Mouse (Mus musculus) G1E (cell line): ENCODE measurements around the gene Mcm6. TPM values are rescaled to one million over a fixed set of nuclear protein-coding genes. Genes with fewer than 3 reads are reported as not detected.
"Not testable (repeated sequence)": the region's sequence is repeated elsewhere in the genome, so short reads cannot be mapped to it uniquely, and the experiment has no call there.

Source experiments
- ATAC-seq: 2 replicates; pipeline ENCODE4 v1.8.0; 2016; ENCODE audit warnings: mild to moderate bottlenecking; ENCODE audit not compliant: insufficient number of reproducible peaks, poor library complexity, low FRiP score, severe bottlenecking; ENCODE audit errors: extremely low read depth
- DNase-seq: peaks from one replicate; pipeline ENCODE4 v3.0.0; 2012; ENCODE audit warnings: low spot score
- H3K27me3 ChIP-seq: 2 replicates; pipeline ENCODE4 v1.6.1; 2012; ENCODE audit warnings: mild to moderate bottlenecking, low read length, inconsistent platforms; ENCODE audit not compliant: insufficient read depth
- H3K36me3 ChIP-seq: replicated peaks from 2 replicates; pipeline ENCODE3; 2012; ENCODE audit warnings: mild to moderate bottlenecking, inconsistent platforms
- H3K4me1 ChIP-seq: 2 replicates; pipeline ENCODE4 v1.6.1; 2012; ENCODE audit warnings: low read depth, low read length, inconsistent platforms, mixed read lengths; ENCODE audit not compliant: insufficient read depth
- H3K4me3 ChIP-seq: 2 replicates; pipeline ENCODE4 v1.5.1; 2012; ENCODE audit warnings: low read depth, mild to moderate bottlenecking, inconsistent platforms, low read length, moderate library complexity, mixed read lengths
- H3K9me3 ChIP-seq: replicated peaks from 2 replicates; pipeline ENCODE4 v1.6.1; 2012; ENCODE audit warnings: inconsistent platforms
- CTCF ChIP-seq: IDR thresholded peaks from 2 replicates; pipeline ENCODE4 v1.5.1; 2012; ENCODE audit warnings: low read depth, low read length, inconsistent platforms, mixed read lengths
- GATA1 ChIP-seq: IDR thresholded peaks from 2 replicates; pipeline ENCODE4 v1.6.1; 2012; ENCODE audit warnings: borderline replicate concordance, low read length, inconsistent platforms, mixed read lengths
- GATA2 ChIP-seq: IDR thresholded peaks from 2 replicates; pipeline ENCODE4 v1.6.1; 2012; ENCODE audit warnings: low read depth, low read length, inconsistent platforms, borderline replicate concordance
- POLR2AphosphoS5 ChIP-seq: IDR thresholded peaks from 2 replicates; pipeline ENCODE4 v1.6.1; 2012; ENCODE audit warnings: low read depth, low read length, inconsistent platforms; ENCODE audit not compliant: insufficient replicate concordance
- TAL1 ChIP-seq: conservative IDR thresholded peaks from 2 replicates; pipeline ENCODE4 v1.6.1; 2012; ENCODE audit warnings: low read depth, low read length, inconsistent platforms, mixed read lengths
- polyA plus RNA-seq: library from polyadenylated mRNA; stranded (reverse); fragments of >175 nt; gene quantifications from 2 replicates; pipeline ENCODE4 v1.2.3, GENCODE M21; 2012
- total RNA-seq, 2 experiments: library from RNA; stranded (forward) in 1 of 2; stranded (reverse) in 1 of 2; fragments of 200-1000 nt in 1 of 2; fragments of >200 nt in 1 of 2; fragmentation: Nextera tagmentation in 1 of 2; gene quantifications; 2 replicates each; pipeline ENCODE4 v1.2.3; 2014 to 2017

Gene Mcm6
- total and polyA plus RNA-seq, 3 experiments: 69.2 to 443 (median 320) TPM

DNA sequence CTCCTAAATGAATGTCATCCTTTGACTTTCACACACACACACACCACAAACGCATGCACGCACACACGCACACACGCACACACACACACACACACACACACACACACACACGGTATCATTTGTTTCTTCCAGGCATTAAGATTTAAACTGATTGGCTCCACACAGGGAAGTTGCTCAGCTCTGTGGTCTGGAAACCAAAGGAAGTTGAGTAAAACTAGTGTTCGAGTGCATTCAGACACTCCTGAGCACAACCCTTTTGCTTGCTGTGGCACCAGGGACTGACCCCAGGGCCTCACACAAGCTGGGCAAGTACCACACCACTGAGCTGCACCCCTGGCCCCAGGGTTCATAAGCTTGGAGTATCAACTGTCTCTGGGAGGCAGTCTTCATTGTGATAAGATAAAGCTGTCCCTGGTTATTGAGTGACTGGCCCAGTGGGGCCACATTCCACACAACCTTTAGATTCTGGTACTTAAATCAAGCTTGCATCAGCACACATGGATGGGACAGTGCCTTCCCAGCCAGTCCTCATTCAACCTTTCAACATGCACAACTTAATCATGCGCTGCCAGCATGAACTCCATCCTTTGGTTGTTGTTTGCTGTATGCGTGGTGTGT is 36.3 kb downstream of the Mcm6 start:
- no peak overlapping the region for H3K4me3 ChIP-seq
- TF ChIP-seq CTCF (no peak), GATA1 (no peak), TAL1 (no peak), POLR2AphosphoS5 (no peak), GATA2 (no peak)
- no peaks in the 10 kb centered on the region for H3K9me3 ChIP-seq
- peaks cover 22% of the 10 kb centered on the region for H3K36me3 ChIP-seq
- H3K27me3 ChIP-seq: peaks cover 4% of the 10 kb centered on the region; the same call in 1 of the 2 replicates
- no peak for ATAC-seq
- no peak for DNase-seq
- H3K4me1 ChIP-seq: peaks cover 22% of the 10 kb centered on the region

GRCm38 (mm10) chr1:128319266-128319665 is 40.2 kb downstream of the Mcm6 start:
- H3K36me3 ChIP-seq, H3K4me3 ChIP-seq, DNase-seq, ATAC-seq, H3K9me3 ChIP-seq: not testable (repeated sequence)
- Histone ChIP-seq H3K4me1 (peaks cover 10% of the 10 kb centered on the region), H3K27me3 (peaks cover 15% of the 10 kb centered on the region)

DNA sequence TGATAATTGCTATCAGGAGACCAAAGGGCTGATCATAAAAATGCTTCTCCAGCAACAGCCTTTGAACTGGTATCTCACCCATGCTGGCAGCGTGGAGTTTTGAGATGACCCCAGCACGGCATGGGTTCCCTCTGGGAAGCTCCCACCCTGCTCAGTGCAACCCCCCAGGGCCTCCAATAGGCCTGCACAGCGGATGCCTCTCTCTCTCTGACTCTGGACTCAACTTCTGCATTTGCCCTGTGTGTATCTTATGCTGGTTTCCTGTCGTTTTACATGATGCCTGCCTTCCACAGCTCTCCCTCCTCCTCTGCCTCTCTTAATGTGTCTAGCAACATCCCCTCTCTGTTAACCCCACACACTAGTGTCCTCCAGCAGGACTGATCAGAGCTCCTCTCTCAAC is 44.8 kb downstream of the Mcm6 start:
- H3K4me3 ChIP-seq: no peak overlapping the region
- H3K9me3 ChIP-seq: no peaks in the 10 kb centered on the region
- no peaks in the 10 kb centered on the region for H3K36me3 ChIP-seq
- peaks cover 41% of the 10 kb centered on the region for H3K27me3 ChIP-seq
- TF ChIP-seq CTCF (no peak), GATA2 (no peak), TAL1 (no peak), POLR2AphosphoS5 (no peak)
- DNase-seq: no peak
- no peak for ATAC-seq
- H3K4me1 ChIP-seq: peaks cover 8% of the 10 kb centered on the region; the same call in 1 of the 2 replicates

GRCm38 (mm10) chr1:128309043-128309442 is 50.4 kb downstream of the Mcm6 start:
- H3K9me3 ChIP-seq: no peaks in the 10 kb centered on the region
- peaks cover 6% of the 10 kb centered on the region; the same call in 1 of the 2 replicates for H3K4me1 ChIP-seq
- no peak overlapping the region for H3K4me3 ChIP-seq
- TF ChIP-seq POLR2AphosphoS5: no peak
- TF ChIP-seq CTCF: no peak
- TF ChIP-seq GATA2: no peak
- TF ChIP-seq TAL1: no peak
- TF ChIP-seq GATA1: no peak
- DNase-seq (no peak), ATAC-seq (no peak)
- H3K27me3 ChIP-seq: peaks cover 46% of the 10 kb centered on the region
- H3K36me3 ChIP-seq: no peaks in the 10 kb centered on the region

- ATAC-seq: no peak
- Histone ChIP-seq H3K9me3 (no peaks in the 10 kb centered on the region), H3K27me3 (peaks cover 32% of the 10 kb centered on the region), H3K36me3 (no peaks in the 10 kb centered on the region), H3K4me3 (no peak overlapping the region), H3K4me1 (peaks cover 3% of the 10 kb centered on the region; the same call in 1 of the 2 replicates)
- TF ChIP-seq POLR2AphosphoS5 (no peak), GATA2 (no peak), GATA1 (no peak), TAL1 (no peak), CTCF (no peak)
- DNase-seq: no peak
Measured at GRCm38 (mm10) chr1:128303900-128304299, 55.6 kb downstream of the Mcm6 start.

DNA sequence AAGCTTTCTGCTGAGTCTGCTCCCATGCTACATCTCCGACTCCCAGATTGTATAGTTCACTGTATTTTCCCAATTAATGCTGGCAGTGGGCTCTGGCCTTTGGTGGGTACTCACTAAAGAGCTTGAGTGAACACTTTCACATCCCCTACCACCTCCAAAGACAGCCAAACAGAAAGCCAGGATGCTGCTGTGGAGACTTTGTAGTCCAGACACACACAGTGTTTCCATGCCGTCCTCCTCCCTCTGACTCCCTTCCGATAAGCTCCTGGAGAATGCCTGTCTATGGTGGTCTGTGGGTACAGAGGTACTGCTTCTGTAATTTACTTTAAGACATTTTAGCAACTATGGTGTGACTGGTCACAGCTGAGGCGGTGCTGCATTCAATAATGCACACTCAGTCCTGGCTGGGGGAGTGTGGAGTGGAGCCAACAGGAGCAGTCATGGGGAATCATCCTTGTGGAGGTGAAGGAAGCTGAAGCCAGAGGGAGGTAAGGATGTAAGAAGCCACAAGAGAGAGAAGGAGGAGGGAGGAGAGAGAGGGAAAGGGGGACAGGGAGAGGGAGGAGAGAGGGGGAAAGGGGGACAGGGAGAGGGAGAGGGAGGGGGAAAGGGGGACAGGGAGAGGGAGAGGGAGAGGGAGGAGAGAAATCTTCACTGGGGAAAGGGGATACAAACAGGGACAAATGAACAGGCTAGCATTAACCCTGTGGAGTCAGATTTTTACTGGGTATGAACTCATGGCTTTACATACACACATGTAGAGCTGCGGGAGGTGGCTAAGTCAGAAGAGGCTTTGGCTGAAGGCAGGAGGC is 63.5 kb downstream of the Mcm6 start:
- TF ChIP-seq GATA1: no peak
- TF ChIP-seq POLR2AphosphoS5: no peak
- TF ChIP-seq GATA2: no peak
- no peak for TF ChIP-seq CTCF
- TF ChIP-seq TAL1: no peak
- no peak for DNase-seq
- H3K27me3 ChIP-seq: peaks cover 58% of the 10 kb centered on the region
- H3K9me3 ChIP-seq: no peaks in the 10 kb centered on the region
- peaks cover 6% of the 10 kb centered on the region for H3K4me1 ChIP-seq
- H3K4me3 ChIP-seq: no peak overlapping the region
- no peaks in the 10 kb centered on the region for H3K36me3 ChIP-seq
- ATAC-seq: no peak

GRCm38 (mm10) chr1:128295296-128295695 is 64.2 kb downstream of the Mcm6 start:
- Histone ChIP-seq H3K27me3 (peaks cover 57% of the 10 kb centered on the region), H3K4me3 (no peak overlapping the region), H3K4me1 (peaks cover 6% of the 10 kb centered on the region), H3K36me3 (no peaks in the 10 kb centered on the region), H3K9me3 (no peaks in the 10 kb centered on the region)
- TF ChIP-seq TAL1: no peak
- no peak for TF ChIP-seq GATA2
- TF ChIP-seq GATA1: no peak
- no peak for TF ChIP-seq POLR2AphosphoS5
- TF ChIP-seq CTCF: no peak
- DNase-seq: no peak
- ATAC-seq: no peak
